Mouse (Mus musculus): ENCODE results near the gene Mpi. TPM values are rescaled to one million over a fixed set of nuclear protein-coding genes. Genes with fewer than 3 reads are reported as not detected.

The Mpi gene
- polyA plus RNA-seq, 1 experiment from 2014 or later = 47.5 TPM

- Histone ChIP-seq H3K9me3 (replicated peaks; ENCODE audit: control insufficient read depth, low read length) (no peaks in the 10 kb centered on the region), H3K9ac (ENCODE audit: low read length) (no peak overlapping the region), H3K4me1 (ENCODE audit: control insufficient read depth, insufficient read depth, low read length) (peaks cover 9% of the 10 kb centered on the region; the same call in 1 of the 2 replicates), H3K36me3 (ENCODE audit: control insufficient read depth, insufficient read depth, low read length) (peaks cover 40% of the 10 kb centered on the region), H3K27me3 (replicated peaks; ENCODE audit: control insufficient read depth, insufficient read depth, low read length) (no peaks in the 10 kb centered on the region), H3K27ac (ENCODE audit: low read depth, low read length) (no peak overlapping the region), H3K4me3 (ENCODE audit: low read depth, low read length) (no peak overlapping the region), H3K4me2 (ENCODE audit: low read length) (no peak overlapping the region)
- 59% methylated on average over 12 of the region's 12 CpGs for WGBS
- ATAC-seq (no peak), DNase-seq (ENCODE audit: low spot score) (no peak)
Observed at GRCm38 (mm10) chr9:57593454-57594173, 41.1 kb upstream of the Mpi start.

- DNase-seq (ENCODE audit: low spot score) (peak; percentile 33), ATAC-seq (no peak)
- Histone ChIP-seq H3K9me3 (replicated peaks; ENCODE audit: control insufficient read depth, low read length) (no peaks in the 10 kb centered on the region), H3K27ac (ENCODE audit: low read depth, low read length) (no peak overlapping the region), H3K4me2 (ENCODE audit: low read length) (peak overlapping the region; percentile 87; the same call in 1 of the 2 replicates), H3K9ac (ENCODE audit: low read length) (no peak overlapping the region), H3K27me3 (replicated peaks; ENCODE audit: control insufficient read depth, insufficient read depth, low read length) (no peaks in the 10 kb centered on the region), H3K36me3 (ENCODE audit: control insufficient read depth, insufficient read depth, low read length) (peaks cover 48% of the 10 kb centered on the region), H3K4me1 (ENCODE audit: control insufficient read depth, insufficient read depth, low read length) (peaks cover 9% of the 10 kb centered on the region; the same call in 1 of the 2 replicates), H3K4me3 (ENCODE audit: low read depth, low read length) (no peak overlapping the region)
- 38% methylated on average over 5 of the region's 5 CpGs for WGBS
Observed at GRCm38 (mm10) chr9:57590726-57591125, 38.2 kb upstream of the Mpi start.

GRCm38 (mm10) chr9:57589224-57590126 lies 36.9 kb upstream of the Mpi start, which contains the start of gene Ulk3:
Ulk3 (plus strand) TSS chr9:57589452.
- H3K4me2 ChIP-seq (ENCODE audit: low read length) = peak within 1 kb of the TSS; percentile 87
- peak within 1 kb of the TSS; percentile 88 for H3K9ac ChIP-seq (ENCODE audit: low read length)
- DNase-seq (ENCODE audit: low spot score) (peak; percentile 81), ATAC-seq (peak; percentile 92)
- H3K27me3 ChIP-seq (replicated peaks; ENCODE audit: control insufficient read depth, insufficient read depth, low read length) = no peaks in the 10 kb centered on the region
- peak within 1 kb of the TSS; percentile 65 for H3K27ac ChIP-seq (ENCODE audit: low read depth, low read length)
- peak within 1 kb of the TSS; percentile 73 for H3K4me3 ChIP-seq (ENCODE audit: low read depth, low read length)
- H3K9me3 ChIP-seq (replicated peaks; ENCODE audit: control insufficient read depth, low read length) = no peaks in the 10 kb centered on the region
- H3K36me3 ChIP-seq (ENCODE audit: control insufficient read depth, insufficient read depth, low read length) = peaks cover 48% of the 10 kb centered on the region
- under 1% methylated on average over 57 of the region's 58 CpGs for WGBS
- H3K4me1 ChIP-seq (ENCODE audit: control insufficient read depth, insufficient read depth, low read length) = peaks cover 9% of the 10 kb centered on the region; the same call in 1 of the 2 replicates

- H3K27me3 ChIP-seq (replicated peaks; ENCODE audit: control insufficient read depth, insufficient read depth, low read length) = no peaks in the 10 kb centered on the region
- H3K27ac ChIP-seq (ENCODE audit: low read depth, low read length) = no peak overlapping the region
- no peak overlapping the region for H3K4me2 ChIP-seq (ENCODE audit: low read length)
- no peaks in the 10 kb centered on the region for H3K9me3 ChIP-seq (replicated peaks; ENCODE audit: control insufficient read depth, low read length)
- ATAC-seq (no peak), DNase-seq (ENCODE audit: low spot score) (no peak)
- H3K9ac ChIP-seq (ENCODE audit: low read length) = no peak overlapping the region
- WGBS = 90% methylated on average over 3 of the region's 3 CpGs
- H3K36me3 ChIP-seq (ENCODE audit: control insufficient read depth, insufficient read depth, low read length) = peaks cover 69% of the 10 kb centered on the region
- no peak overlapping the region for H3K4me3 ChIP-seq (ENCODE audit: low read depth, low read length)
- peaks cover 5% of the 10 kb centered on the region; the same call in 1 of the 2 replicates for H3K4me1 ChIP-seq (ENCODE audit: control insufficient read depth, insufficient read depth, low read length)
Observed at GRCm38 (mm10) chr9:57584991-57585390, 32.4 kb upstream of the Mpi start.

- H3K9me3 ChIP-seq (replicated peaks; ENCODE audit: control insufficient read depth, low read length) = no peaks in the 10 kb centered on the region
- ATAC-seq (no peak), DNase-seq (ENCODE audit: low spot score) (no peak)
- H3K27me3 ChIP-seq (replicated peaks; ENCODE audit: control insufficient read depth, insufficient read depth, low read length) = no peaks in the 10 kb centered on the region
- no peaks in the 10 kb centered on the region for H3K4me1 ChIP-seq (ENCODE audit: control insufficient read depth, insufficient read depth, low read length)
- peaks cover 53% of the 10 kb centered on the region for H3K36me3 ChIP-seq (ENCODE audit: control insufficient read depth, insufficient read depth, low read length)
- no peak overlapping the region for H3K27ac ChIP-seq (ENCODE audit: low read depth, low read length)
- H3K4me2 ChIP-seq (ENCODE audit: low read length) = no peak overlapping the region
- H3K9ac ChIP-seq (ENCODE audit: low read length) = no peak overlapping the region
- WGBS = 92% methylated on average over 6 of the region's 6 CpGs
- H3K4me3 ChIP-seq (ENCODE audit: low read depth, low read length) = no peak overlapping the region
Observed at GRCm38 (mm10) chr9:57577144-57577849, 24.7 kb upstream of the Mpi start.

- Histone ChIP-seq H3K4me2 (ENCODE audit: low read length) (no peak overlapping the region), H3K4me3 (ENCODE audit: low read depth, low read length) (no peak overlapping the region), H3K27me3 (replicated peaks; ENCODE audit: control insufficient read depth, insufficient read depth, low read length) (no peaks in the 10 kb centered on the region), H3K36me3 (ENCODE audit: control insufficient read depth, insufficient read depth, low read length) (peaks cover 42% of the 10 kb centered on the region), H3K27ac (ENCODE audit: low read depth, low read length) (no peak overlapping the region), H3K9ac (ENCODE audit: low read length) (no peak overlapping the region), H3K9me3 (replicated peaks; ENCODE audit: control insufficient read depth, low read length) (no peaks in the 10 kb centered on the region), H3K4me1 (ENCODE audit: control insufficient read depth, insufficient read depth, low read length) (no peaks in the 10 kb centered on the region)
- ATAC-seq (no peak), DNase-seq (ENCODE audit: low spot score) (no peak)
- WGBS = 90% methylated on average over 3 of the region's 3 CpGs
Observed at GRCm38 (mm10) chr9:57575577-57575976, 23.0 kb upstream of the Mpi start.

- Histone ChIP-seq H3K4me2 (ENCODE audit: low read length) (no peak overlapping the region), H3K27me3 (replicated peaks; ENCODE audit: control insufficient read depth, insufficient read depth, low read length) (no peaks in the 10 kb centered on the region), H3K9me3 (replicated peaks; ENCODE audit: control insufficient read depth, low read length) (no peaks in the 10 kb centered on the region), H3K4me1 (ENCODE audit: control insufficient read depth, insufficient read depth, low read length) (no peaks in the 10 kb centered on the region), H3K36me3 (ENCODE audit: control insufficient read depth, insufficient read depth, low read length) (peaks cover 36% of the 10 kb centered on the region), H3K4me3 (ENCODE audit: low read depth, low read length) (no peak overlapping the region), H3K27ac (ENCODE audit: low read depth, low read length) (no peak overlapping the region), H3K9ac (ENCODE audit: low read length) (no peak overlapping the region)
- DNase-seq (ENCODE audit: low spot score) (no peak), ATAC-seq (no peak)
Observed at GRCm38 (mm10) chr9:57574397-57574796, 21.8 kb upstream of the Mpi start.

- ATAC-seq = no peak
- no peaks in the 10 kb centered on the region for H3K9me3 ChIP-seq (replicated peaks; ENCODE audit: control insufficient read depth, low read length)
- no peaks in the 10 kb centered on the region for H3K27me3 ChIP-seq (replicated peaks; ENCODE audit: control insufficient read depth, insufficient read depth, low read length)
- H3K9ac ChIP-seq (ENCODE audit: low read length) = no peak overlapping the region
- 96% methylated on average over 6 of the region's 6 CpGs for WGBS
- H3K27ac ChIP-seq (ENCODE audit: low read depth, low read length) = no peak overlapping the region
- peaks cover 26% of the 10 kb centered on the region for H3K36me3 ChIP-seq (ENCODE audit: control insufficient read depth, insufficient read depth, low read length)
- H3K4me3 ChIP-seq (ENCODE audit: low read depth, low read length) = no peak overlapping the region
- no peak for DNase-seq (ENCODE audit: low spot score)
- peaks cover 3% of the 10 kb centered on the region; the same call in 1 of the 2 replicates for H3K4me1 ChIP-seq (ENCODE audit: control insufficient read depth, insufficient read depth, low read length)
- H3K4me2 ChIP-seq (ENCODE audit: low read length) = no peak overlapping the region
Observed at GRCm38 (mm10) chr9:57568500-57568899, 15.9 kb upstream of the Mpi start.

Data from forebrain, embryonic 14.5 days (tissue).